Mouse (Mus musculus) lung, adult 2 months (tissue): Measurements from ENCODE around the gene Stap1.

Experiments used
- CTCF ChIP-seq: fragments of 200-500 bp; IDR thresholded peaks from 2 replicates; pipeline ENCODE4 v1.5.1; 2011; ENCODE audit warnings: mild to moderate bottlenecking, low read length, control low read depth; ENCODE audit not compliant: insufficient read depth
- POLR2A ChIP-seq: fragments of 200-500 bp; IDR thresholded peaks from 2 replicates; pipeline ENCODE4 v1.6.1; 2011; ENCODE audit warnings: low read depth, mild to moderate bottlenecking, control low read depth, low read length, borderline replicate concordance; ENCODE audit errors: extremely low read depth

DNA sequence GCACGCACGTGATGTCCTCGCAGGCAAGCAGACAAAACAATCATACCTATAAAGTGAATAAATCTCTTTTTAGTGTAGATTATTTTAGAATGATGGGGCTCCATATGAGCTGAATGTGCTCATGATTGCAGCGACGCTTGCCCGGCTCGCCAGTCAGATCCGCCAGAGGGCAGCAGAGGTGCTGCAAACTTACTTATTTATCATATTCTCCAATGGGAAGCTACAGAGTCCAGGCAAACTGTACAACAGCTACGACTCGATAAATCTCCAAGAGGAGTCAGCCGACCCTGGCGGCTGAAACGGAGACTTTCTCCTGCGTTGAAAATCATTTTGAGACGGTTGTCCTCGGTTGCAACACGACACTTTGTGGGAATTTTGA is 5.0 kb upstream of the Stap1 start:
- TF ChIP-seq CTCF: peak; percentile 83
- TF ChIP-seq POLR2A: no peak
